Mouse (Mus musculus) erythroblast, embryonic 14.5 days (primary cell): ENCODE data around the gene Fam78a.

ENCODE experiments used
- GATA1 ChIP-seq: IDR thresholded peaks from 2 replicates; pipeline ENCODE4 v1.6.1; 2012; ENCODE audit warnings: low read length, inconsistent platforms, mixed read lengths
- TAL1 ChIP-seq: IDR thresholded peaks from 3 replicates; pipeline ENCODE4 v1.6.1; 2012; ENCODE audit warnings: low read length, inconsistent platforms, mixed read lengths

GRCm38 (mm10) chr2:32095351-32096121 lies 10.9 kb upstream of the Fam78a start, which contains the start of gene Plpp7:
- TF ChIP-seq GATA1 (no peak), TAL1 (no peak)
